In the genomic region with DNA sequence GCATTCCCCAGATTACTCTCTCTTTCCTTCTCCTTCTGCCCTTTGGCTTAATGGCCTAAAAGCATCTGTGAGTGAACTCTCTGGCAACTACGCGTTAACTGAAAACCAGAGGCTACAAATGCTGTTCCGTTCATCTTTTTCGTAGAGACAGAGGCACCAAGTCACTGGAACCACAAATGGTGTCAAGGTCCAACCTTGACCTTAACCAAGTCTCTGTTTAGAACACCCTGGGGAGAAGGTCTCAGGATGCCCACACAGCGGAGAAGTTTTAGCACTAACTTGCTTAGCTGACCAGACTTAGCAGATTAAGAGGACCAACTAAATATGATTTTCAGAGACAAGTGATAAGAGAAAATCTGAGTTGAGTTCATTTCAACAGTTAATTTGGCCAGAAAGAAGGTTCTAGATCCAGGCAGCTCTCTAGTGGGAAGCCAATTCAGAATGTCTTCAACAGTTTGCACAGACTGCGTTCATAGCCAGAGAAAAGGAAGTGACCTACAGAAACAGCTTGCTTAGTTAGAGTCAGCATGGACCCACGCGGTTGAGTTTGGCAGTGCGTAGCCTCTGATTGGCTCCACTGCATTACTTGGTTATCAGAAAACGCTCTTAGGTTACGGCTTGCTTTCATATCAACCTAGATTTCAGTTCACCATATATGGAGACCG, we compare ENCODE assay signal across 8 mouse cellular contexts.
DNase-seq lines count a peak whose midpoint lies in the region; ATAC-seq lines count a peak whose summit lies in the region.

No protein-coding gene starts in this region.

- peak overlapping the region; percentile 43 for H3K27ac ChIP-seq in heart, embryonic 12.5 days (ENCODE audit: poor library complexity, severe bottlenecking)
- peak overlapping the region; percentile 84 for H3K27ac ChIP-seq in brown adipose tissue, adult 24 weeks (replicated peaks; ENCODE audit: low read depth, low read length)
- peak overlapping the region; percentile 85 for H3K27ac ChIP-seq in hindbrain, embryonic 13.5 days
- peak overlapping the region; percentile 46; the same call in 1 of the 2 replicates for H3K27ac ChIP-seq in midbrain, embryonic 11.5 days (ENCODE audit: low read depth, low read length)

- H3K36me3 ChIP-seq in heart, embryonic 12.5 days = no peaks in the 10 kb centered on the region
- no peaks in the 10 kb centered on the region for H3K36me3 ChIP-seq in hindbrain, embryonic 13.5 days
- H3K36me3 ChIP-seq in midbrain, embryonic 11.5 days (ENCODE audit: control insufficient read depth, insufficient read depth, low read length) = no peaks in the 10 kb centered on the region

- H3K4me3 ChIP-seq in heart, embryonic 12.5 days = no peak overlapping the region
- no peak overlapping the region for H3K4me3 ChIP-seq in brown adipose tissue, adult 24 weeks (ENCODE audit: insufficient read depth, low read depth, low read length)
- no peak overlapping the region for H3K4me3 ChIP-seq in hindbrain, embryonic 13.5 days
- H3K4me3 ChIP-seq in midbrain, embryonic 11.5 days (ENCODE audit: low read depth, low read length) = no peak overlapping the region

- peaks cover 16% of the 10 kb centered on the region for H3K4me1 ChIP-seq in heart, embryonic 12.5 days (replicated peaks)
- peaks cover 30% of the 10 kb centered on the region for H3K4me1 ChIP-seq in brown adipose tissue, adult 24 weeks (ENCODE audit: control insufficient read depth, insufficient read depth, insufficient read length, low read length)
- peaks cover 22% of the 10 kb centered on the region for H3K4me1 ChIP-seq in hindbrain, embryonic 13.5 days (replicated peaks)
- peaks cover 11% of the 10 kb centered on the region; the same call in 1 of the 2 replicates for H3K4me1 ChIP-seq in midbrain, embryonic 11.5 days (ENCODE audit: control insufficient read depth, insufficient read depth, low read length)

- no peak for DNase-seq in heart, postnatal 36 days
- peak; percentile 92 for DNase-seq in midbrain, embryonic 11.5 days (ENCODE audit: low spot score, missing footprints)
- no peak for DNase-seq in ovary, postnatal 36 days (ENCODE audit: low spot score)
- DNase-seq in left cerebral cortex, adult 18-20 months (ENCODE audit: low spot score in 2 of 2) = no peak
- no peak for DNase-seq in urinary bladder, adult 18-20 months (ENCODE audit: low spot score in 2 of 2)

- no peaks in the 10 kb centered on the region for H3K9me3 ChIP-seq in heart, embryonic 12.5 days (replicated peaks)
- no peaks in the 10 kb centered on the region for H3K9me3 ChIP-seq in hindbrain, embryonic 13.5 days
- H3K9me3 ChIP-seq in midbrain, embryonic 11.5 days (ENCODE audit: control insufficient read depth, low read length) = no peaks in the 10 kb centered on the region

- ATAC-seq in heart, embryonic 12.5 days (ENCODE audit: insufficient number of reproducible peaks, low FRiP score) = no peak
- ATAC-seq in hindbrain, embryonic 13.5 days (ENCODE audit: low FRiP score) = no peak
- ATAC-seq in midbrain, embryonic 11.5 days (ENCODE audit: low FRiP score) = no peak

- intact Hi-C loops in heart, postnatal 36 days (cut with DNase I) = loop anchor here (5.0 kb wide), 1 partner anchor 62 kb away; no protein-coding TSS in a partner anchor

- peak overlapping the region; percentile 49 for H3K4me2 ChIP-seq in heart, embryonic 12.5 days
- peak overlapping the region; percentile 45 for H3K4me2 ChIP-seq in hindbrain, embryonic 13.5 days
- H3K4me2 ChIP-seq in midbrain, embryonic 11.5 days = peak overlapping the region; percentile 32

- no peaks in the 10 kb centered on the region for H3K27me3 ChIP-seq in heart, embryonic 12.5 days (replicated peaks)
- no peaks in the 10 kb centered on the region for H3K27me3 ChIP-seq in hindbrain, embryonic 13.5 days
- peaks cover 19% of the 10 kb centered on the region; the same call in 1 of the 2 replicates for H3K27me3 ChIP-seq in midbrain, embryonic 11.5 days (ENCODE audit: control insufficient read depth, insufficient read depth, low read length)

- 76% methylated on average over 12 of the region's 12 CpGs for WGBS in heart, embryonic 12.5 days
- 73% methylated on average over 12 of the region's 12 CpGs for WGBS in hindbrain, embryonic 13.5 days
- 70% methylated on average over 12 of the region's 12 CpGs for WGBS in midbrain, embryonic 11.5 days

- 0 out of 2 replicates have a peak overlapping the region, but pooled peaks have one; percentile 2 for H3K9ac ChIP-seq in heart, embryonic 12.5 days
- H3K9ac ChIP-seq in hindbrain, embryonic 13.5 days = 0 out of 2 replicates have a peak overlapping the region, but pooled peaks have one; percentile 63
- peak overlapping the region; percentile 14 for H3K9ac ChIP-seq in midbrain, embryonic 11.5 days (ENCODE audit: low read length)

Comparison
In these comparisons a context has a peak if more than half of its experiments do, and no peak if none do; other contexts are left out.
1. H3K9ac ChIP-seq: peak in every context shown above with its lines; median percentile 63 in hindbrain, embryonic 13.5 days; 14 in midbrain, embryonic 11.5 days; 2 in heart, embryonic 12.5 days.